Mouse (Mus musculus) adrenal gland, adult (tissue): ENCODE measurements around the gene H2-Ab1.

ENCODE experiments used
- DNase-seq, 2 experiments: peaks; one replicate each; pipeline ENCODE4 v3.0.0; 2022 to 2023; ENCODE audit warnings: low spot score in 1 of 2; ENCODE audit not compliant: inconsistent age in 2 of 2

The H2-Ab1 gene

GRCm38 (mm10) chr17:34238706-34239105 lies 18.8 kb upstream of the H2-Ab1 start, which contains the start of gene H2-Ob:
Gene H2-Ob, plus strand, starts transcription at chr17:34238903.
- peak in 1 of 2 experiments; percentile 78 for DNase-seq

DNA sequence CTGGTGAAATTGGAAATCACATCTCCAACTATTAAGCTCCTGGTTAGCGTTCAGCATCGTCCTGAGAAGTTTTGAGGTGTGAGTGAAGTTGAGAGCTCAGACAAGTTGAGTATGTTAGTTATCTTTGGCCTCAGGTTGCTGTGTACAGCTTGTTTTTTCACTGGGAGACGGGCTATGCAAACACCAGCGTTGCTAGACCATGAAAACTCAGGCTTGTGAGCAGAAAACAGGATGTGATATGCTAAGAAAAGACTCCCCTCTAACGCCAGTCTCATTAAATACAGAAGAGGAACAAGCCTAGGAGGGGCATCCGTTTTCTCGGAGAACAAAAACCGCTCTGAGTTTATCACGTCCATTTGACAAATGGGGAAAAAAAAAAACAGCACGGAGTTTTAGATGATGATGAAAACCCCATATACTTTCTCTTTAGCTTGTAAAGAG lies 17.9 kb upstream of the H2-Ab1 start:
- no peak for DNase-seq

DNA sequence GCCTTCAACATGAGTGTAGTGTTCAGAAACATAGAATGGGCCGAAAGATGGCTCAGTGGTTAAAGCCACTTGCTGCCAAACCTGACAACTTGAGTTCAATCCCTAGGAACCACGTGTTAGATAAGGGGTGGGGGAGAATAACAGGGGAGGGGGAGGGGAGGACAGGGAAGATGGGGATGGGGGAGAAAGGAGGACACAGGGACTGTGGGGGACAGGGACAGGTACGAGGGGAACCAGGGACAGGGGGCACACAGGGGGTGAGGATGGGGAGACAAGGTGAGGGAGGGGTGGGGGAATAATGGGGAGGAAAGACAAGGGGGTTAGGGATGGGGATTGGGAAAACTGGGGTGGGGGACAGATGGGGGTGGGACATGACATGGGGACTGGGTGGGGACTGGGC lies 17.1 kb upstream of the H2-Ab1 start:
- no peak for DNase-seq

GRCm38 (mm10) chr17:34240916-34241315 lies 16.6 kb upstream of the H2-Ab1 start:
- no peak for DNase-seq

DNA sequence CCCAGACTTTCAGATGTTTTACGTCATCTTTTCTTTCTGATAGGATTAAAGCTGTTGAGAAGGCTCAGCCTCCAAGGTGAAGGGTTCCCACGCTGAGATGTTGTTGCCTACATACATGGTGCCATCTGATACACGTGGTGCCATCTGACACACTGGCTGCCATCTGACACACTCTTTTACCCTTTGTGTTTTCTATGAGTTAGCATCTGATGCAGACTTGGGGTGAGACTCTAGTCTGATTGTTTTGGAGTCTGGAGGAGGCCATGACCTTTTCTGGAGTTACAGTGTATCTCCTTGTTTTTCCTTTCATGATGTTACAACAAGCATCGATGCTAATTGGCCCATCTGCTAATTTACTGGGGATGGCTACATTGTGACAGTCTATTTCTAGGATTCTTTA lies 12.8 kb upstream of the H2-Ab1 start:
- DNase-seq = no peak

DNA sequence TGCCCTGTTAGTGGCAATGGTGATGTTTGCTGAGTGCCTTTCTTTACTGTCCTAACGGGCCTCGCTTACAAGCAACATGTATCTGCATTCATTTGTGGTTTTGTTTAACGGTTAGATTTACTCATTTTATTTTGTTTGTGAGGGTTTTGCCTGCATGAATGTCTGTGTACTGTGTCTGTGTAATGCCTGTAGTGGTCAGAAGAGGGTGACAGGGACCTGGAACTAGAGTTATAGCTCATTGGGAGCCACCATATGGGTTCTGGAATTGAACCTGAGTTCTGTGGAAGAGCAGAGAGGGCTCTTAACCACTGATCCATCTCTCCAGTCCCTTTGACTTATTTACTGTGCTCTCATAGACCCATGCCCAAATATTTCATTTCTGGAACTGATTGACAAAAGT lies 10.4 kb upstream of the H2-Ab1 start:
- no peak for DNase-seq

DNA sequence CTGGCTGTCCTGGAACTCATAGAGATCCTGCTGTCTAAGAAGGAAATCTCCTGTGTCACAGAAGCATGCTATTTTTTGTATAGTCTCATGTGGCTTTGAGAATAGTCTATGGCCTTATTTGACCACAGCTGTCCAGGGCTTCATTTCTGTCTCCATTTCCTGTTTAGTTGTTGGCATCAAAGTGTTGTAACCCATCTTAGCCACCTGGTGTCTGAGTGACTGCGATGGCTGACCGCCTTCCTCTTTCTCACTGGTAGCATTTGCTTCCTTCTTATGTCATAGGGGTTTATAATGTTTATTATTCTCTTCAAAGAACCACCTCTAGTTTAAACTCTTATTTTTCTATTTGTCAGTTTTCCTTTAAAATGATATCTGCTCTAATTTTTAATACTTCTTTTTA lies 8.7 kb upstream of the H2-Ab1 start:
- no peak for DNase-seq

- no peak for DNase-seq
Observed at GRCm38 (mm10) chr17:34249361-34249760, 8.1 kb upstream of the H2-Ab1 start.

DNA sequence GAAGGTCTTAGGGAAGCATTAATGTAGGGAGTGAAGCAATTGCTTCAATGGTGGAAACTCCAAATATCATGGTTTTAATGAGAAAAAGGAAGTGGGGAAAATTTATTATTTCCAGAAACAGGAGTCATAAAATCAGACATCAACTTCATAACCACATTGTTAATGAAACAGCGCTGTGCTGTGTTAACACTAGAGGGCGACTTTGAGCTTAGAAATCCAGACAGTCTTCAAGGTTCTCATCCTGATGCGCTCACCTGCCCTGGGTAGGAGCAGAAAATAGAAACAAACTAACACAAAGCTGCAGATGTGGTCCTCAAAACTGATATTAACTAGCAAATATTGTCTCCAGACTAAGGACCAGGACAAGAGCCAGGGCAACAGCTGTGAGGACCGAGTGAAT lies 7.6 kb upstream of the H2-Ab1 start:
- peak; percentile 35 to 80 for DNase-seq

DNA sequence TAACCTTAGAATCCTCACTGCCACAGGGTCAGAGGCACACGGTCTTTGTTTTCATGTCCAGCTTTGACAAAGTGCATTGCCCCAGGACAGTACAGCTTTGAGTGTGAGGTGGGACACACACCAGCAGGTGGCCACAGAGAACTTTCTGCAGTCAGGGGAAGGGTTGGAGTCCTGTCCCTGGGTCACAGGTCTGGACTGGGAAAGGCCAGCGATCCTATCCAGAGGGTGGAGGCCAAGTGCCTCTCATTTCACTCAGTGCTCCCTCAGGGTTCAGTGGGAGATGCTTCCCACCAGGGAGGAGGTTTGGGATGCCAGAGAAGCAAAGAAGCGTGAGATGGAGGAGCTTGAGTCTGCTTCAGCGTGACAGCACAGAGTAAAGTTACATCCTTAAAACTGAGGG lies 5.8 kb upstream of the H2-Ab1 start:
- DNase-seq = no peak

DNA sequence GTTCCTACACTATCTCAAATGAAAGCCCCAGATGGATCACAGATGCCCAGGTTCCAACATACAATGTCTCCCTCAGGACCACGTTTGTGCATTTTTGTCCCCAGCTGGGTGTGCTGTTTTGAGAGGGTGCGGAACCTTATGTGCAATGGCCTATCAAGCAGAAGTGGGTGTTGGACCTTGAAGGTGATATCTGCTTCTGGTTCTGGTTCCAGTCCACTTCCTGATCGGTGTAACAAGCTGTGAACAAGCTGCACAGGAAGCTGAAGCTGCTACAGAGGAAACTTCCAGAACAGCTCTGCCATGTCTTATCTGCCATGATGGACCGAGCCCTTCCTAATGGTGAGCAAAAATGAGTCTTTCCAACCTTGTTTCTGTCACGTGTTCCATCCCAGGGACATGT lies 988 bp upstream of the H2-Ab1 start:
- no peak for DNase-seq

DNA sequence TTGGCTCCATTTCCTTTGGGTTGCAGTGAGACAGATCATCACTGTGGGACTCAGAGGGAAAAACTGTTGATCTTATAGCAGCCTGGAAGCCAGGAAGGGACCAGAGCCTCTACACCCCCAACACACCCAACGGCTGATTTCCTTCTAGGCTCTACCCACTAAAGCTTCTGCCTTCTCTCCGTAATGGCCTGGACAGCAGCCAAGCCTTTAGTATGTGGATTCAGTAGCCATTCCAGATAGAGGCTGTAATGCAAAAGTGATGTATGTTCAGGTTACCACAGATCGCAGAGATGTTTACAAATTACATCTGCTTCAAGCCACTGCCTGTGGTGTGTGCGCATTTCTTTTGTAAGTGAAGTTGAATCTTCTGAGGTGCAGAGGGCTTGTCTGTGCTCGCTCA lies 3.1 kb downstream of the H2-Ab1 start:
- DNase-seq = no peak

DNA sequence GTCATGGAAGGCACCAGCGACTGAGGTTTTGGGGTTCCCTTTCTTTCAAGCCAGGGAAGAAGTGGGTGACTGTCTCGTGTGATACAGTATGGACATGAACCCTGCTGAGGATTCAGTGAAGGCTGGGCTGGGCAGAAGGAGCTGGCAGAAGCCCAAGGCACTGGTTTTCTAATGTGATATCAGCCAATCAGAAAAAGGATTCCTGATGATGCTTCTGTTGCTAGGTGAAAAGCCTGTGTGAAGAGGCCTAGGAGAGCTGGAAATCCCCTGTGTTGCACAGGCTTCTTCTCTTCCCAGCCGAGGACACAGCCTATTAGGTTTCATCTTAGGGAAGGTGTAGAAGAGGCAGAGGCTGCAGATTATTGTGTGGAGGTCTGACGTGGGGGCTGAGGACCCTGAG lies 4.0 kb downstream of the H2-Ab1 start:
- DNase-seq = peak; percentile 76 to 96

- DNase-seq = peak; percentile 70 to 94
Observed at GRCm38 (mm10) chr17:34263068-34263467, 5.6 kb downstream of the H2-Ab1 start.

DNA sequence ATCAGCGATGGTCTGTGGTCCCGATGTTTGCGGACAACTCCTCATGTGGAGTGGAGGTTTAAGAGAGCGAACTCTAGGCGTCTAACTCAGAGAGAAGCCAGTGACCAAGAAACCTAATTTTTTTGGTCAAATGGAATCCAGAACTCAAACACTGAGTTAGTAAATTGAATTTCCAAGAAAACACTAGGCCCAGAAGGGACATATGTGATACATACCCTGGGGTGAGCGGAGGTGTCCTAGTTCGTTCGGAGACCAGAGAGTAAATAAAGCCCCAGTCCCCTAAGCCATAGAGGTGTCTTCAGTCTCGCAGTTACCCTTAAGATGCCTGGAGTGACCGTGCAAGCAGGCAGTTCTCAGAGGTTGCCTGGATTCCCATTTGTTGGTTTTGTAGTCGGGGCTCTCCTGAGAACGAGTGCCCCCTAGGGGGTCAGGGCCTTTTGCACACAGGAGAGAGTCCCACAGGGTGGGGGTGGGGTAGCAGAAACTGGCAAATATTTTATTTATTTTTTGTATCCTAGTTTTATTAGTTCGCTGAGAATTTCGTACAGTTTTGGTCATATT lies 6.4 kb downstream of the H2-Ab1 start:
- DNase-seq = peak in 1 of 2 experiments; percentile 43

DNA sequence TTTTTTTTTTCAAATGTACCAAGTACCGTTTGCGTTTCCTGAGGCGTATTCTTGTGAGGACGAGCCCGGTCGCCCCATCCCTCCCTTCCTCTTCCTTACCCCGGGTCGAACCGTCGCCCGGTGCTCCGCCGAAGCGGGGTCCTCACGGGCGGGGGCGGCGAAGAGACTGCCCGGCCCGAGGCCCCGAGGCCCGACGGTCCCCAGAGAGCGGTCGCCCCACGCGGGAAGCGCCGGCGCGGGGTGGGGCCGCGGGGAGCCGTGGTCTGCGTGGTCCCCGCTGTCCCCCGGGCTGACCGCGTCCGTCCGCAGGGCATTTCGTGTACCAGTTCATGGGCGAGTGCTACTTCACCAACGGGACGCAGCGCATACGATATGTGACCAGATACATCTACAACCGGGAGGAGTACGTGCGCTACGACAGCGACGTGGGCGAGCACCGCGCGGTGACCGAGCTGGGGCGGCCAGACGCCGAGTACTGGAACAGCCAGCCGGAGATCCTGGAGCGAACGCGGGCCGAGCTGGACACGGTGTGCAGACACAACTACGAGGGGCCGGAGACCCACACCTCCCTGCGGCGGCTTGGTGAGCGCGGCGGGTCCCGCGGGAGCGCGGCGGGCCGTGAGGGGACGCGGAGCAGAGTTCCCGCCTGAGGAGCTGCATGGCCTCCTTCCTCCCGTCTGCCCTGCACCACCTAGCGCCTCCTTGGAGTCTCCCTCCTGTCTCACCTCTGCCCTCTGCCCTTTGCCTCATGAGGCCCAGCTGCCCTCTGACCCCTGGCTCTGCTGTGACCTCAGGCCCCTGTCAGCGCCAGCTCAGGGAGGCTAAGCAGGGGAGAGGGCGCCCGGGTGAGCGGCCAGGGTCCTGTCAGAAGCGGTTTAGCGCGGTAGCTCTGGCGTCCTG lies 7.2 kb downstream of the H2-Ab1 start:
- peak in 1 of 2 experiments; percentile 41 for DNase-seq

DNA sequence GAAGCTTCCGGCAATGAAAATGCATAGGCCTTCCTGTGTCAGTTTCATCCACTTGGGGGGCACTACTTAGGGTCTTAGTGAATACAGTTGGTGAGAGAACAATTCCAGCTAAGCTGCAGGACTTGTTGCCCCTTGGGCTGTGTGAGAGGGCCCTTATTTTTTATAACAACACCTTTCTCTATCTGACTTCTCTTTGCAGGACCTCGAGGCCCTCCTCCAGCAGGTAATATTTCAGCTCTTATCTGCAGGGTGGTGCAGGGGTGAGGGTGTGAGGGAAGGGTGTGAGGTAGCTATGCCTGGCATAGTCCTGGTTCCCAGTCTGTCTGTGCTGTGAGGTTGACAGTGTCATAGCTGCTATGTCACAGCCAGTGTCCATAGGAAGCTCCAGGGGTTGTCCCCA lies 10.8 kb downstream of the H2-Ab1 start:
- DNase-seq = no peak

DNA sequence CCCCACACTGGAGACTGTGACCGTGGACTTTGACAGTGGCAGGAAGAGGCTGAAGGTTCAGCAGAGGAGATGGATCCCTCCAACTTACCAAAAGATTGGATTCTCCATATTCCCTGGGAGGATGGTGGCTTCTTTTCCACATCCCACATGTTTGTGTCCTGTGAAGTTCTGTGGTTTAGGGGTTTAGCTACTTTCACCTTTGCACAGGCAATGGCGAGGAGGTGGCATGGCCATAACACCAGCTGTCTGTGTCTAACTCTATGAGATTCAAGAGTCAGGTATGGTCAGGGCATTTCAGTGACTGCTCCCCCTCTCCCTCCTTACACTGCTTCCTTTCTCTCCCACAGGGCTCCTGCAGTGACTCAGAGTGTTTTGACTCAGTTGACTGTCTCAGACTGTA lies 11.3 kb downstream of the H2-Ab1 start:
- no peak for DNase-seq

- DNase-seq = no peak
Observed at GRCm38 (mm10) chr17:34269817-34270216, 12.3 kb downstream of the H2-Ab1 start.

DNA sequence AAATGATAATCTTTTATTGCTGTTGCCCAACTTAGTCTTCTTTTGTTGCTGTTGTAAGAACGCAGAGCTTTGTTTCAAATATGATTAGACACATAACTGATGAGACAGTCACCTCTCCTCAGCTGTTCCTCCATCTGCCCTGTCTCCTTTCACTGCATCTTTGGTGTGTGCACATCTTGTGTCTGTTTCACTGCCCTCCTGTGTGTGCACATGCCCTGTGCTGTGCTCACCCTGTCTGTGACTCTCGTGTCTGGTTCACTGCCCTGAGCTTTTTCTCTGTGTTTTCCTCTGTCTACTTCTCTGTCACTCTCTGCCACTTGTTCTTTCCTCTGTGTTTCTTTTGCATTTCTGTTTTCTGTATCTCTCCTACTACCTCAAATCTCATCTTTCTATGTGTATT lies 12.7 kb downstream of the H2-Ab1 start:
- no peak for DNase-seq

DNA sequence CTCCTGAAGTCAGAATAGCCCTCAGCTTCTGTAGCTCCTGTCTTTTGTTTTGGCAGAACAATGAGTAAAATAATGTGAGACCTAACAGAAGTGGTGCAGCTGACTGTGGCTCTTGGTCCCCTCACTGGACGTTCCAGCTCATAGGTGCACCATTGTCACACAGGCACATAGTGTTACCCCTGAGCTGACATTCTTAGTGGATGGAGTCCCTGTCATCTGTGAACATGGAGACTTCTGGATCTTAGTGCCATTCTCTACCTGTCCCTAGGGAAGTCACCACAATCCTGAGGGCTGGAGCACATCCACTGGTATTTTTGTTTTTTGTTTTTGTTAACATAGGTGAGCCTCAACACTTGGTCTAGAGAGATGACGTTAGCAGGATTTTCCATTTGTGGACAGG lies 13.5 kb downstream of the H2-Ab1 start:
- DNase-seq = no peak

DNA sequence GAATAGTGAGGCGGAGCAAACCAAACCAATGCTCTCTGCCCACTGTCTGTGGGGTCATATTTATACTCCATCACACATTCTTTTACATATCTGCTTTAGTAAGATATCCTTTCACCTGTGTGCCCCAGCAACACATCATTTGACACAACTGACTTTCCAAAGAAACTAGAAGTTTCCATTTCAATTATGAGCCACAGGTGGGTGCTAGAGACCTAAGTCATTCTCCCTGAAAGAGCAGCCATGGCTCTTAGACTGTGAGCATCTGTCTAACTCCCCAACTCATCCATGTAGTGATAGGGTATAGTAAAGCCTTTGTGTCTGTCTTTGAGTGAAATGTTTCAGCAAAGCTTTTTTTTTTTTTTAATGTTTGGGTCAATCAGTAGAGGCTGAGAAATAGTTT lies 14.6 kb downstream of the H2-Ab1 start:
- DNase-seq = no peak
